Mouse (Mus musculus) layer of hippocampus, adult 18-20 months (tissue): ENCODE data around the gene Cd274. TPM values are rescaled to one million over a fixed set of nuclear protein-coding genes. Genes with fewer than 3 reads are reported as not detected.

Experiments used
- DNase-seq, 2 experiments: peaks; one replicate each; pipeline ENCODE4 v3.0.0; 2022; ENCODE audit warnings: low spot score in 2 of 2
- long read RNA-seq: library from polyadenylated mRNA; stranded (forward); transcript quantifications from one replicate; pipeline ENCODE4 v2.0.0, GENCODE M21; 2021
- total RNA-seq, 2 experiments: library from RNA; stranded (reverse); gene quantifications; 2 replicates each; pipeline ENCODE4 v1.2.3; 2021

Cd274 gene
- 1 to 10 TPM; 1.2 TPM for total RNA-seq
- long read RNA-seq = 0 reads

- peak in 1 of 2 experiments; percentile 49 for DNase-seq
Observed at GRCm38 (mm10) chr19:29366969-29367622, at the start of gene Cd274, which contains the start of gene Plgrkt. Gene Cd274, plus strand, starts transcription at chr19:29367455. Gene Plgrkt, minus strand, starts transcription at chr19:29367390.

GRCm38 (mm10) chr19:29323416-29324049, 43.7 kb upstream of the Cd274 start:
- DNase-seq = no peak

DNA sequence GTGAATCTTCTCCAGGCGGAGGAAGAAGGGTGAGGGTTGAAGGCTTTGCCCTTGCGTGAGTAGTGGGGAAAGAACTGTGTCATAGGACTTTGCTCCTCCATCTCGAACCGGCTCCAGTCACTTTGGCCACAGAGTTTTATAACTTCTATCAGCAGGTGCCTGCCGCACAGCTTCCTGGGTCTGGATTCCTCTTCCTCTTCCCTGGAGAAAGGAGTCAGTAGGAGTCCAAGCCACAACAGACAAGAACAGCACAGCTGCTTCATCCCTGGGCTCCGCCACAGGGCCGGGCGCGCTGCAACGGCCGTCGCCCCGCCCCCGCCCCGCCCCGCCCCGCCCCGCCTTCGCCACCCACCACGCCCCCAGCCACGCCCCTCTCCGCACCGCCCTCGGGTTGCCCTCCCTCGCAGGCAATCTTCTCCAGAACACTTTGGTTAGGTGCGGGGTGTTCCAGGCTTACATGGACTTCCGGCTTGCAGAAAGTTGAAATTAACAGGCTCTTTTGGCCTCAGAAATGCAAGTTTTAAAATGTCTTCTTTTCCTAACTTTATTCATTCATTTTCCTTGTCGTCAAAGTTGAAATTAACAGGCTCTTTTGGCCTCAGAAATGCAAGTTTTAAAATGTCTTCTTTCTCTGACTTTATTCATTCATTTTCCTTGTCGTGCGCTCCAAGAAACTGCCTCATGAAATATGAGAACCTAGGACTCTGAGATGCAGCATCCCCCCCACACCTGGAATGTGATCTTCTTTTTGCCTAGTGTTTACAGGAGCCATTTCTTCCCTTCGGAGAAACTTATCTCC, 42.0 kb upstream of the Cd274 start, which contains the start of gene Insl6:
Gene Insl6, minus strand, starts transcription at position 304 of the 799 bp plus-strand sequence.
- DNase-seq = peak in 1 of 2 experiments; percentile 9

DNA sequence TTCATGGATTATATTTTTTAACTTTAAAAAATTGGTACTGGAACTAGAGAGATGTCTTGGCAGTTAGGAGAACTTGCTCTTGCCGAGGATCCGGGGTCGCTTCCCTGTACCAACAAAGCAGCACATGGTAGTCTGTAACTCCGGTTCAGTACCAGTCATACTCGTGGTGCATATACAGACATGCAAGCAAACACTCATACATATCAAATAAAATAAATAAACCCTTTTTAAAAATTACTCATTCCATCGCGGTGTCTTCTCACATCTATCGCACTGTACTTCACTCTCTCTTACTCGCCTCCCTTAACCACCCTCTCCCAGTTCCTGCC, 41.4 kb upstream of the Cd274 start:
- no peak for DNase-seq

DNA sequence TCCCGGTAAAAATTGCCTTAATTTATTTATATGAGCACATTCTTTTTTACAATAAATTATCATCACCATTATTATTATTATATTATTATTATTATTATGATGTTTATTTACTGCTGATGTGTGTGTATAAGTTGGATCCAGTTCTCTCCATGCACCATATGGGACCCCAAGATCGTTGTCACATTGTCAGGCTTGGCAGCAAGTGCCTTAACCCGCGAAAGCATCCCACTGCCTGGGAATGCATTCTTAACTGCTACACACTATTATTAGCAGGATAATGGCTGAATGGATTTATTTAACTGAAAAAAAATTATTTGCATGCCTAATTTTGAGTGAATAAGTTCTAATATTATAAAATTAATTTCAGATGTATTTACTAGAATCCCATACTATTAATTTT, 40.9 kb upstream of the Cd274 start:
- no peak for DNase-seq

GRCm38 (mm10) chr19:29326822-29327552, 40.3 kb upstream of the Cd274 start:
- DNase-seq = no peak

GRCm38 (mm10) chr19:29334068-29334745, 33.0 kb upstream of the Cd274 start, which contains the start of gene Rln1:
Gene Rln1, minus strand, starts transcription at chr19:29334670.
- DNase-seq = peak in 1 of 2 experiments; percentile 18

DNA sequence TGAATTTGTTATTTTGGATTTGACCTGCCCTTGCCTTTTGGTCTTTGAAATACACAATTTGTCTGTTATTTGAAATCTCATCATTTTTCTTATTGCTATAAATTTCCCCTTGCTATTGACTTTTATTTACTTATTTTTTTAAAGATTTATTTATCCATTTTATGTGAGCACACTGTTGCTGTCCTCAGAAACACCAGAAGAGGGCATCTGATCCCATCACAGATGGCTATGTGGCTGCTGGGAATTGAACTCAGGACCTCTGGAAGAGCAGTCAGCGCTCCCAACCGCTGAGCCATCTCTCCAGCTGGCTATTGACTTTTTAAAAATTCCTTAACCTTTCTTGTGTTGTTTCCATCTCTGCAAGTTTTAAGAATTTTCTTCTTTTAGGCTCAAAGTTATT, 30.6 kb upstream of the Cd274 start:
- DNase-seq = no peak

DNA sequence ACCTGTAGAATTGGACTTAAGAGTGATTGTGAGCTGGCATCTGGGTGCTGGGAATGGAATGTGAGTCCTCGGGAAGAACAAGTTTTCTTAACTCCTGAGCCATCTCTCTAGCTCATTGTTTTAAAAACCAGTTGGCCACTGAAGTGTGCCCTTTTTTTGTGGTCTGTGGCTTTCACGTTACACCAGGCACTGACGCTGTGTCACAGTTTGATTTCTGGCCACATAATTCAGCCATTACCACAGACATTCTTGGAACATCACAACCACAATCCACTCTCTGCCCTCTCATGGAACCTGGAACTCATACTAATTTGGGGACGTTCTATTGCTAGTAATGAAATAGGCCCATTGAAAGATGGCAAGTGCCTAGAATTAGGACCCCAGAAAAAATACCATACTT, 26.2 kb upstream of the Cd274 start:
- DNase-seq = no peak

DNA sequence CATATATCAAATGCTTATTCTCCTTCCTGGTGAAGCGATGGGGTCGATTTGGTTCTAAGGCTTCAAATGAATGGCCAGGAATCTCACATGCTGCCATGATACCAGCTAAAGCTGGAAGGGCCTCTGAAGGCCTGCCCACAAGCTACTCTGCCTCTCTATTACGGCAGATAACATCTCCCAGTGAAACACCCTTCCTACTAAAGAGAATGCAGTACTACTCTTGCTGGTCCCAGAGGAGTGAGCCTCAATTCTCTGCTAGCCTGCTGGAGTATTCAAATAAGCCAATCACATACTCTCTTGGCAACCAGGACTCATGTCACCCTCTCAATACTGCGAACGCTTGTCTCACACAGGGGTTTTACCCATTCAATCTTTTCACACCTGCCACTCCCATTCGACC, 25.0 kb upstream of the Cd274 start:
- DNase-seq = no peak

GRCm38 (mm10) chr19:29344868-29345267, 22.4 kb upstream of the Cd274 start:
- DNase-seq = no peak

DNA sequence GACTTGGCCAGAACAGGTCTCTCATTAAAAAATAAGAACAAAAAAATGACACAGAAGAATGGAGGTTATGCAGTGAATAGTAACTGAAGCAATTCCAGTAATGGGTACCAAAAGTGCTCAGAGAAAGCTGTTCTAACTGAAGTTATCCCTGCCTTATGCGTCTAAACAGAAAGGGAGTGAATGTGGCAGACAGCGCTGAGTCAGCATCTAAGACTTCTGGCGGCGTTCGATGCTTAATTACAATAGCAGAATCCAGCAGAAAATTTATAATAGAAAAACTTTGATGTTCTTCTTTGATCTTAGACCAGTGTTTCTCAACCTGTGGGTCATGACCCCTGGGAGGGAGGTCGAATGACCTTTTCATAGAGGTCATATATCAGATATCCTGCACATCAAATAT, 21.6 kb upstream of the Cd274 start:
- DNase-seq = peak in 1 of 2 experiments; percentile 28

- no peak for DNase-seq
Observed at GRCm38 (mm10) chr19:29350991-29351390, 16.3 kb upstream of the Cd274 start.

GRCm38 (mm10) chr19:29354895-29355877, 12.1 kb upstream of the Cd274 start:
- peak; percentile 71 to 92 for DNase-seq

GRCm38 (mm10) chr19:29356281-29356680, 11.0 kb upstream of the Cd274 start:
- DNase-seq = no peak

GRCm38 (mm10) chr19:29360251-29360650, 7.0 kb upstream of the Cd274 start:
- DNase-seq = no peak

DNA sequence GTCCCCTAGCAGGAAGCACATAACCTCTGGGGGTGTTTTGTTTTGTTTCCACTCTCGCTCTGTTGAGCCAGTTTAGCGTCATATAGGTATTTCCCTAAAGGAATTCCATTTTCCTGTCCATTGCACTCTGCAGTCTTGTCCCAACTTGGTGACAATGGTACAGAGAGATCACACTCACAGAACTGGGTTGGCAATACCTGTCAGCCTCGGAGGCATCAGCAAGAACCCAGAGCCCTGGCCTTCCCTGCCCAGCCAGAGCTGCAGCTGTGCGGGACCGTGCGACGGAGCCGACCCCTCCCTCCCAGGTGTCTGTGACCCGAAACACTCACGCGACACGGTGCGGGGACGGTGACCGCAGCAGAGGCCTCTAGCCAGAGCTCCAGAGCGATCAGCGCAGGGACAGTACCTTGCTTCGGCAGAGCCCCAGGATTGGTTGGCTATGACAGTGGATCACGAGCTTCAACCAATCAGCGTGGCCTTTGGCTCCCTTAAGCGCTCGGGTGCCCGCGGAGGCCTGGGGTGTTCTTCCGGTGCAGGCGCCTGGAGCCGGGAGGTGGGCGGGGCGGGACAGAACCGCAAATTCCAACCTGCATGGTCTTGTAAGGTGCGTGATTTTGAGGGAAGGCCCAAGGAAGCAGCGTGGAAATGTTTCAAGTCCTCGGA, 5.7 kb upstream of the Cd274 start:
- peak; percentile 88 to 96 for DNase-seq

DNA sequence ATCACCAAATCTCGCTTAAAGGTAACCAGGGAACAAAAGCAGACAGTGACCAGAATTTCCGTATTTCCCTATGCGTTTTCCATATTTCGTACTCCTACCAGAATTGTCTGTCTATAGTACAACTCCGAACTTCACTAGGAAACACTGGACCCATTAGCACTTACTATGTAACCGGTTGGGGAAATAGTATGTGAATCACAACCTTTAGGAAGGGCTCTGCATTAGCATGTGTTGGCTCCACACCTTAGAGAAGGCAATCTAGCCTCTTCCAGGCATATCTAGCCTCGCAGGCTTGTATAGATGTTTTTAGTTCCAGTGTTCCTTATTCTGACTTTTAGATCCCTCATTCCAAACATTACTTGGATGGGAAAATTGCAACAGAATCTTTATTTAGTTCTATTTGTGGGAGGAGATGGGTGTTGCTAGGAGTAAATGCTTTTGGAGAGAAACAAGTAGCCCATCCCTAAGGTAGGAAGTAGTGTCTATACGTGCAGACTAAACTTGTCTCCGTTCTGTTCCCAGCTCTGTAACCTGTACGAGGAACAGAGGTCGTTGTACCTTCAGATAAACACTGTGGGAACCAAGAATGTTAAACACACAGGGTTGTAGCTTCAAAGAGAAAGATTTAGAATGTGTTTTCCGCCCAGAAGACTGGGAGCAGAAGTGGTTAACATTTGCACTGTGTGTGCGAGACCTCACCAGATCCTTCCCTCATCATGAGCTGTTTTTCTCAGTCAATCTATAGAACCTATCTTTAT, 4.9 kb upstream of the Cd274 start:
- DNase-seq = no peak
